Mouse (Mus musculus) stomach, postnatal 0 days (tissue): ENCODE results near the gene Ncam2. TPM values are rescaled to one million over a fixed set of nuclear protein-coding genes. Genes with fewer than 3 reads are reported as not detected.

Source experiments
- ATAC-seq: fragments of 200-750 bp; cut with Nextera tagmentation; 2 replicates; pipeline ENCODE4 v1.8.0; 2017; ENCODE audit not compliant: low FRiP score, low TSS enrichment
- DNase-seq: peaks from one replicate; pipeline ENCODE4 v3.0.0-alpha.2; 2016; ENCODE audit warnings: low spot score
- H3K27ac ChIP-seq: fragments of 300-500 bp; sonication (generic); replicated peaks from 2 replicates; pipeline ENCODE4 v1.5.1; 2014; ENCODE audit warnings: mild to moderate bottlenecking, control low read depth
- H3K27me3 ChIP-seq: fragments of 300-500 bp; sonication (generic); 2 replicates; pipeline ENCODE4 v1.6.1; 2014; ENCODE audit warnings: low read length; ENCODE audit not compliant: control insufficient read depth, insufficient read depth
- H3K36me3 ChIP-seq: fragments of 300-500 bp; sonication (generic); 2 replicates; pipeline ENCODE4 v1.6.1; 2014; ENCODE audit warnings: low read length, mixed read lengths; ENCODE audit not compliant: control insufficient read depth, insufficient read depth
- H3K4me1 ChIP-seq: fragments of 300-500 bp; sonication (generic); replicated peaks from 2 replicates; pipeline ENCODE4 v1.6.1; 2014; ENCODE audit warnings: antibody characterized with exemption; ENCODE audit not compliant: control insufficient read depth, insufficient read depth
- H3K4me2 ChIP-seq: fragments of 300-500 bp; sonication (generic); replicated peaks from 2 replicates; pipeline ENCODE4 v1.6.1; 2014; ENCODE audit warnings: low read depth, mild to moderate bottlenecking, control low read depth, moderate library complexity
- H3K4me3 ChIP-seq: fragments of 300-500 bp; sonication (generic); 2 replicates; pipeline ENCODE4 v1.5.1; 2014; ENCODE audit warnings: low read depth, low read length, control low read depth
- H3K9ac ChIP-seq: fragments of 300-500 bp; sonication (generic); 2 replicates; pipeline ENCODE4 v1.6.1; 2014; ENCODE audit warnings: mild to moderate bottlenecking, low read length, control low read depth, mixed read lengths
- H3K9me3 ChIP-seq: fragments of 300-500 bp; sonication (generic); 2 replicates; pipeline ENCODE4 v1.6.1; 2016; ENCODE audit warnings: low read length; ENCODE audit not compliant: control insufficient read depth
- CTCF ChIP-seq: IDR thresholded peaks from 2 replicates; pipeline ENCODE4 v1.5.1; 2016; ENCODE audit warnings: antibody characterized with exemption, low read depth, mild to moderate bottlenecking, moderate library complexity
- EP300 ChIP-seq: optimal IDR thresholded peaks from 2 replicates; pipeline ENCODE3; 2016; ENCODE audit warnings: antibody characterized with exemption
- WGBS: fragments of 180-500 bp; shearing (Covaris S2); extraction: QIAGEN DNeasy Blood & Tissue Kit; methylation state at CpG from one replicate; pipeline ENCODE4 v1.1.7; 2014; 5-methylcytosine and 5-hydroxymethylcytosine counted together
- polyA plus RNA-seq: library from polyadenylated mRNA; unstranded; fragments of >200 nt; fragmentation: Nextera tagmentation; extraction: Ambion mirVana; gene quantifications from 2 replicates; pipeline ENCODE4 v1.2.1, GENCODE M21; 2015

Gene Ncam2
- polyA plus RNA-seq, 1 experiment from 2014 or later = 1.3 TPM

GRCm38 (mm10) chr16:81675546-81675945 lies 475.0 kb downstream of the Ncam2 start:
- Histone ChIP-seq H3K9me3 (no peaks in the 10 kb centered on the region), H3K9ac (no peak overlapping the region), H3K27ac (no peak overlapping the region), H3K36me3 (no peaks in the 10 kb centered on the region), H3K4me2 (no peak overlapping the region), H3K4me1 (no peaks in the 10 kb centered on the region), H3K4me3 (no peak overlapping the region), H3K27me3 (no peaks in the 10 kb centered on the region)
- DNase-seq (no peak), ATAC-seq (no peak)
- no peak for TF ChIP-seq EP300
- TF ChIP-seq CTCF = no peak
- WGBS = 38% methylated on average over 1 of the region's 1 CpGs
